Mouse (Mus musculus): ENCODE results near the gene Ambp. TPM values are rescaled to one million over a fixed set of nuclear protein-coding genes. Genes with fewer than 3 reads are reported as not detected.

Gene Ambp
- total RNA-seq (2023): not detected

GRCm38 (mm10) chr4:63154699-63155098 is at the start of gene Ambp:
TSS of gene Ambp (minus strand) at chr4:63154799.

GRCm38 (mm10) chr4:63171969-63172685 is 17.5 kb upstream of the Ambp start, which contains the start of gene Kif12:
TSS of gene Kif12 (minus strand) at chr4:63172131.

Other genes starting within 250 kb of the Ambp start
- 0.41 TPM for gene Zfp618, start 189.2 kb downstream of the Ambp start, total RNA-seq (2023)
- not detected for gene Kif12, start 17.3 kb upstream of the Ambp start, total RNA-seq (2023)
- 0.83 TPM for gene Col27a1, start 59.2 kb upstream of the Ambp start, total RNA-seq (2023)
- not detected for gene Orm1, start 189.8 kb upstream of the Ambp start, total RNA-seq (2023)
- not detected for gene Orm3, start 201.4 kb upstream of the Ambp start, total RNA-seq (2023)
- not detected for gene Orm2, start 207.7 kb upstream of the Ambp start, total RNA-seq (2023)
- 342 TPM for gene Akna, start 248.6 kb upstream of the Ambp start, total RNA-seq (2023)